Mouse (Mus musculus) cortical plate, adult 2 months (tissue): Measurements from ENCODE around the gene Ppp3cb.

Experiments used
- CTCF ChIP-seq: fragments of 200-500 bp; IDR thresholded peaks from 2 replicates; pipeline ENCODE4 v1.5.1; 2011; ENCODE audit warnings: mild to moderate bottlenecking, control low read depth, low read length; ENCODE audit not compliant: insufficient read depth; ENCODE audit errors: extremely low read depth
- POLR2A ChIP-seq: fragments of 200-500 bp; IDR thresholded peaks from 2 replicates; pipeline ENCODE4 v1.6.1; 2011; ENCODE audit warnings: mild to moderate bottlenecking, low read length, control low read depth; ENCODE audit not compliant: insufficient read depth; ENCODE audit errors: extremely low read depth

DNA sequence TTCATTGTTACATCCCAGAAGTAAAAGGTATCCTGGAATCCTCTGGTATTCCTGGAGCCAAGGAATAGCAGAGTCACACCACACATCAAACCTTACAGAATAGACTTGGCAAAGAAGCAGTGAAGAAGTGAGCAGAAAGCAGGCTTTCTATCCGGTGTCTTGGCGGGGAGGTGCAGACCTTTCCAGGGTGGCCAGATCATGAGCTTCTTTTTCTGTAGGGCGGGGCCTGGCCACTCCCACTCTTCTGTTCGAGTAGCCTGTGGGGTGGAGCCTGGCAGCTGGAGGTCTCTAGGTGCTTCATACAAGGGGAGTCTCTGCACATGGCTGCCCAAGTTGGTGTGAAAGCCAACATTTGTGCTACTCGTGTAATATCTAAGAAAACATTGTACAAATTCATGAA is 65.2 kb downstream of the Ppp3cb start:
- TF ChIP-seq CTCF (no peak), POLR2A (no peak)
